Mouse (Mus musculus): ENCODE measurements at regions not wholly inside any gene's neighbourhood (a gene's known extent, or its start where the extent isn't known, plus 50 kb on each side); places are given as distances from the start of the nearest gene placed in this dataset.
"Not testable (repeated sequence)": the region's sequence is repeated elsewhere in the genome, so short reads cannot be mapped to it uniquely, and the experiment has no call there.

GRCm38 (mm10) chr6:22465926-22466325 is 109.9 kb upstream of the Fam3c start:
- Histone ChIP-seq H3K27ac (ENCODE audit: control insufficient read depth, insufficient read depth, low read depth, low read length, poor library complexity) (no peak overlapping the region), H3K4me1 (ENCODE audit: control insufficient read depth, insufficient read depth, low read length) (no peaks in the 10 kb centered on the region), H3K4me3 (replicated peaks; ENCODE audit: control insufficient read depth, low read depth, low read length) (no peak overlapping the region)
- WGBS: 83% methylated on average over 1 of the region's 1 CpGs
- TF ChIP-seq CTCF (IDR thresholded peaks at IDR 0.05; ENCODE audit: control insufficient read depth, insufficient read depth, low read length): no peak
- TF ChIP-seq POLR2A (IDR thresholded peaks at IDR 0.05; ENCODE audit: borderline replicate concordance, control insufficient read depth, low read depth, low read length): no peak

DNA sequence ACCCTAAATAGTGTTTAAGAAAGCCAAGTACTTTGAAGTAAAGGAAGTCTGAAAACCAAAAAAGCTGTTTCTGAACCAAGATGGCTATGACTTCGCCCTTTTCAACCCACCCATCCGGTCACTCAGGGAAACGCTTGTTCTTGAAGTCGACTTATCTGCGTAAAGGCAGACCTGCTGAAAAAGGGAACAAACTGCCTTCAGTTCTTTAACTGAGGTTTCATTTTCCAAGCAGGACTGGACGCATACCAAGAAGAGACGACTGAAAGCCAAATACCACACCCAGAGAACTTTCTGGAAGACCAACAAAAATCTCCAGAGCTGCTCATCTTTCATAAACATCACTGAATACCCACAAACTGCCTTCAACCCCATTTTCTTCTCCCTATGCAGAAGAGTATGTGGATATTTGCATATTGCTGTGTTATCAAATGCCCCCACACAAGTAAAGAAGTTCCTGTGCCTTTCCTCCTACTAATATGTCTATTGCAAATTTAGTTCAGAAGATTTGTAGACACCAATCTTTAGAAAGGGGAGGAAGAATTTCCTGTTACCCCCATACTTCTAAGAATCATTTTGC is 103.5 kb upstream of the Fam3c start:
- TF ChIP-seq POLR2A (IDR thresholded peaks at IDR 0.05; ENCODE audit: borderline replicate concordance, control insufficient read depth, low read depth, low read length) (no peak), CTCF (IDR thresholded peaks at IDR 0.05; ENCODE audit: control insufficient read depth, insufficient read depth, low read length) (no peak)
- no peak overlapping the region for H3K4me3 ChIP-seq (replicated peaks; ENCODE audit: control insufficient read depth, low read depth, low read length)
- no peaks in the 10 kb centered on the region for H3K4me1 ChIP-seq (ENCODE audit: control insufficient read depth, insufficient read depth, low read length)
- H3K27ac ChIP-seq (ENCODE audit: control insufficient read depth, insufficient read depth, low read depth, low read length, poor library complexity): no peak overlapping the region
- under 1% methylated on average over 7 of the region's 7 CpGs for WGBS

GRCm38 (mm10) chr6:22452203-22452602 is 96.2 kb upstream of the Fam3c start:
- 77% methylated on average over 2 of the region's 2 CpGs for WGBS
- H3K4me3 ChIP-seq (replicated peaks; ENCODE audit: control insufficient read depth, low read depth, low read length): no peak overlapping the region
- H3K27ac ChIP-seq (ENCODE audit: control insufficient read depth, insufficient read depth, low read depth, low read length, poor library complexity): no peak overlapping the region
- no peaks in the 10 kb centered on the region for H3K4me1 ChIP-seq (ENCODE audit: control insufficient read depth, insufficient read depth, low read length)
- TF ChIP-seq POLR2A (IDR thresholded peaks at IDR 0.05; ENCODE audit: borderline replicate concordance, control insufficient read depth, low read depth, low read length): no peak
- no peak for TF ChIP-seq CTCF (IDR thresholded peaks at IDR 0.05; ENCODE audit: control insufficient read depth, insufficient read depth, low read length)

GRCm38 (mm10) chr6:22450501-22450900 is 94.5 kb upstream of the Fam3c start:
- Histone ChIP-seq H3K27ac (ENCODE audit: control insufficient read depth, insufficient read depth, low read depth, low read length, poor library complexity) (no peak overlapping the region), H3K4me3 (replicated peaks; ENCODE audit: control insufficient read depth, low read depth, low read length) (no peak overlapping the region), H3K4me1 (ENCODE audit: control insufficient read depth, insufficient read depth, low read length) (peaks cover 1% of the 10 kb centered on the region; the same call in 1 of the 2 replicates)
- TF ChIP-seq CTCF (IDR thresholded peaks at IDR 0.05; ENCODE audit: control insufficient read depth, insufficient read depth, low read length) (no peak), POLR2A (IDR thresholded peaks at IDR 0.05; ENCODE audit: borderline replicate concordance, control insufficient read depth, low read depth, low read length) (no peak)

GRCm38 (mm10) chr6:22448906-22449305 is 92.9 kb upstream of the Fam3c start:
- H3K27ac ChIP-seq (ENCODE audit: control insufficient read depth, insufficient read depth, low read depth, low read length, poor library complexity): no peak overlapping the region
- H3K4me1 ChIP-seq (ENCODE audit: control insufficient read depth, insufficient read depth, low read length): peaks cover 1% of the 10 kb centered on the region; the same call in 1 of the 2 replicates
- H3K4me3 ChIP-seq (replicated peaks; ENCODE audit: control insufficient read depth, low read depth, low read length): no peak overlapping the region
- WGBS: 72% methylated on average over 9 of the region's 9 CpGs
- TF ChIP-seq CTCF (IDR thresholded peaks at IDR 0.05; ENCODE audit: control insufficient read depth, insufficient read depth, low read length): no peak
- no peak for TF ChIP-seq POLR2A (IDR thresholded peaks at IDR 0.05; ENCODE audit: borderline replicate concordance, control insufficient read depth, low read depth, low read length)

DNA sequence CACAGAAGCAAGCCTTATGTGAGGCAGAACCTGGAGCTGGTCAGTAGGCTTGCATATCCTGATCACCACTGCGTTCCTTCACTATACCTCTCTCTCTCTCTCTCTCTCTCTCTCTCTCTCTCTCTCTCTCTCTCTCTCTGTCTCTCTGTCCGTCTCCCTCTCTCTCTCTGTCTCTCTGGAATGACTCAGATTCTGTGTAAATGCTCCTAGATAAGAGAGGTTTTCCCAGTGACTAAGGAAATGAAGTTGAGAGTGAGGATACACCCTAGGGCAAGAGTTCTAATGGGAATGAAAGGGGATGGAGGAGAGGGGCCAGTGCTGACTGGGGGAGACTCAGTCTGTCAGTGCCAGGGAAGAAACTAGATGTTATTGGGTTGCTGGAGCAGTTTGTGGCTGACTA is 91.6 kb upstream of the Fam3c start:
- WGBS: 72% methylated on average over 2 of the region's 2 CpGs
- Histone ChIP-seq H3K4me1 (ENCODE audit: control insufficient read depth, insufficient read depth, low read length) (peaks cover 1% of the 10 kb centered on the region; the same call in 1 of the 2 replicates), H3K27ac (ENCODE audit: control insufficient read depth, insufficient read depth, low read depth, low read length, poor library complexity) (no peak overlapping the region), H3K4me3 (replicated peaks; ENCODE audit: control insufficient read depth, low read depth, low read length) (no peak overlapping the region)
- TF ChIP-seq POLR2A (IDR thresholded peaks at IDR 0.05; ENCODE audit: borderline replicate concordance, control insufficient read depth, low read depth, low read length): no peak
- TF ChIP-seq CTCF (IDR thresholded peaks at IDR 0.05; ENCODE audit: control insufficient read depth, insufficient read depth, low read length): no peak

DNA sequence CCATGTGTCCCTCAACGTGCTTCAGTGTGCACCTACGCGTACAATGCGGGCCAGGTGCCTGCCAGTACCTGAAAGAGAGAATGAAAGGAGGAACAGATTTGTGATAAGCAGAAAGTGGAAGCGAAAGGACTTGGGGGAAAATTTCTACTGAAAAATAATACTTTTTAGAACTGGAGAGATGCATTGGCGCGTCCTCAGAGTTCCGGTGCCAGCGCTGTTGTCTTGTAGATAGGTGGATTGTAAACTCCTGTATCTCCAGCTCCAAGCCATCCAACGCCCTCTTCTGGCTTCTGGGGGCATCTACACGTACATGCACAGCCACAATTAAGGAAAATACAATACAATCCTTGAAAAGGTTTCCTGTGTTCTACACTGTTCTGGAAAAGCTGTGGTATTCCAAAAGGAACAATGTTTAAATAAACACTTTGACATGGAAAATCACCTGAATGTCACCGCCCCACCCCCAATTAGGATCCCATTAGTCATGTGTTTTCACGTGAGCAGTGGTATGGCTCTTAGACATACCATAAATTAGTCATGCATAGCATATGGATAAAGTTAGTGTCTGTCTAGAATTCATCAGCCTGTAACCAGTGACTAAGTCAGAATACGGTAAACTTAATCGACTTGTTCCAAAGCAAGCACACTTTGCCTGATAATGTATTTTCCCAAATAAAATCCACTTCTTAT is 90.7 kb upstream of the Fam3c start:
- no peak overlapping the region for H3K4me3 ChIP-seq (replicated peaks; ENCODE audit: control insufficient read depth, low read depth, low read length)
- peaks cover 1% of the 10 kb centered on the region; the same call in 1 of the 2 replicates for H3K4me1 ChIP-seq (ENCODE audit: control insufficient read depth, insufficient read depth, low read length)
- H3K27ac ChIP-seq (ENCODE audit: control insufficient read depth, insufficient read depth, low read depth, low read length, poor library complexity): no peak overlapping the region
- 78% methylated on average over 15 of the region's 15 CpGs for WGBS
- TF ChIP-seq CTCF (IDR thresholded peaks at IDR 0.05; ENCODE audit: control insufficient read depth, insufficient read depth, low read length): peak; percentile 20; the same call in 1 of the 2 replicates
- TF ChIP-seq POLR2A (IDR thresholded peaks at IDR 0.05; ENCODE audit: borderline replicate concordance, control insufficient read depth, low read depth, low read length): no peak

DNA sequence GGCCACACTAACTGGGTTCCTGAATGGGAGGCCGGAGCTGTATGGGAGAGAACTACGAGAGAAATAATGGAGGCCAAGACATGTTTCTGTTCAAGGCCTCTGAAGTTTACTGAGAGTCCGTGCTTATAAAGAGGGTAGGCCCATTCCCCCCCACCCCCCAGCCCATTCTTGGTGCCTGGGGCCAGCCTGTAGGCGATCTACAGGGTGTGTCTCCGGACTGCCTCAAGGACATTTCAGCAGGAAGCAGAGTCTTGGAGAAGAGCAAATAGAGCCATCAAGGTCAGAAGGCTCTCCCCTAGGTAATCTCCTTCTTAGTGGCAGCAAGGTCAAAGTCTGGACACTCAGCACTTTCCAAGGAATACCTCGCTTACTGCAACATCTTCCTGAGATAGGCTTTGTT is 88.8 kb upstream of the Fam3c start:
- not testable (repeated sequence) for H3K27ac ChIP-seq (ENCODE audit: control insufficient read depth, insufficient read depth, low read depth, low read length, poor library complexity); H3K4me1 ChIP-seq (ENCODE audit: control insufficient read depth, insufficient read depth, low read length); H3K4me3 ChIP-seq (replicated peaks; ENCODE audit: control insufficient read depth, low read depth, low read length)
- WGBS: 82% methylated on average over 6 of the region's 6 CpGs
